Mouse (Mus musculus): ENCODE measurements around the gene Defb10.
"Not testable (repeated sequence)": the region's sequence is repeated elsewhere in the genome, so short reads cannot be mapped to it uniquely, and the experiment has no call there.

DNA sequence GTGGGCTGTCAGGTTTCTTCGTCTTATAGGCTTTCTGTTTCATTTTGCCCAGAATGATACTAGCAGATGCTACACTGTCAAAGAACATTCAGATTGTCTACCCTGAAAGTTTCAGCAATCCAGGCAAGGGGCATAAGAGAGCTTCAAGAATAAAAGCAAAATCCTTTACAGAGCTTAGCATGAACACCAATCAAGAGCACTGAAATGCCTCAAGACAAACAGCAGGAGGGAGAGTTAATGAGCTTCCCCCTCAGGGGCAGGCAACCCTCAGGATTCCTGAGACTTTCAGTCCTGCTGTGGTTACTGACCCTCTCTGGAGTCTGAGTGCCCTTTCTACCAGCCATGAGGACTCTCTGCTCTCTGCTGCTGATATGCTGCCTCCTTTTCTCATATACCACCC lies at the start of gene Defb10:
- TF ChIP-seq TAL1 (conservative IDR thresholded peaks at IDR 0.05; ENCODE audit: low read depth, low read length); CTCF (IDR thresholded peaks at IDR 0.05; ENCODE audit: low read depth, low read length); POLR2AphosphoS5 (IDR thresholded peaks at IDR 0.05; ENCODE audit: insufficient replicate concordance, low read depth, low read length); GATA1 (IDR thresholded peaks at IDR 0.05; ENCODE audit: borderline replicate concordance, low read length): not testable (repeated sequence)
